Mouse (Mus musculus): ENCODE measurements around the gene Cela2a. TPM values are rescaled to one million over a fixed set of nuclear protein-coding genes. Genes with fewer than 3 reads are reported as not detected.

Cela2a gene
- polyA plus RNA-seq, 1 experiment from 2014 or later, result not detected

GRCm38 (mm10) chr4:141793282-141794151 lies 32.4 kb downstream of the Cela2a start, which contains the start of gene Casp9:
Gene Casp9, plus strand, starts transcription at chr4:141793612.
- peak within 1 kb of the TSS; percentile 76 for H3K4me3 ChIP-seq
- peak; percentile 77 for ATAC-seq (ENCODE audit: insufficient number of reproducible peaks, insufficient read depth, low FRiP score, low TSS enrichment)
- H3K9me3 ChIP-seq, result no peaks in the 10 kb centered on the region
- H3K9ac ChIP-seq, result peak within 1 kb of the TSS; percentile 70
- H3K4me1 ChIP-seq, result peaks cover 20% of the 10 kb centered on the region
- H3K27me3 ChIP-seq, result no peaks in the 10 kb centered on the region
- H3K36me3 ChIP-seq, result 0 out of 2 replicates have a peak, but pooled peaks cover 18% of the 10 kb centered on the region
- peak within 1 kb of the TSS; percentile 55 for H3K4me2 ChIP-seq (replicated peaks)
- peak within 1 kb of the TSS; percentile 90 for H3K27ac ChIP-seq
- under 1% methylated on average over 77 of the region's 80 CpGs for WGBS

- Histone ChIP-seq H3K36me3 (0 out of 2 replicates have a peak, but pooled peaks cover 14% of the 10 kb centered on the region), H3K9ac (no peak overlapping the region), H3K27ac (peak overlapping the region; percentile 90), H3K4me1 (peaks cover 20% of the 10 kb centered on the region), H3K27me3 (no peaks in the 10 kb centered on the region), H3K9me3 (no peaks in the 10 kb centered on the region), H3K4me2 (replicated peaks) (peak overlapping the region; percentile 55), H3K4me3 (peak overlapping the region; percentile 76)
- ATAC-seq (ENCODE audit: insufficient number of reproducible peaks, insufficient read depth, low FRiP score, low TSS enrichment), result no peak
- WGBS, result 12% methylated on average over 10 of the region's 10 CpGs
These were observed 33.2 kb downstream of the Cela2a start for GRCm38 (mm10) chr4:141792554-141793281.

- WGBS, result 91% methylated on average over 8 of the region's 8 CpGs
- H3K27me3 ChIP-seq, result no peaks in the 10 kb centered on the region
- no peak overlapping the region for H3K4me3 ChIP-seq
- H3K4me1 ChIP-seq, result peaks cover 20% of the 10 kb centered on the region
- no peak for ATAC-seq (ENCODE audit: insufficient number of reproducible peaks, insufficient read depth, low FRiP score, low TSS enrichment)
- H3K9me3 ChIP-seq, result no peaks in the 10 kb centered on the region
- H3K27ac ChIP-seq, result no peak overlapping the region
- no peak overlapping the region for H3K4me2 ChIP-seq (replicated peaks)
- no peak overlapping the region for H3K9ac ChIP-seq
- H3K36me3 ChIP-seq, result 0 out of 2 replicates have a peak, but pooled peaks cover 10% of the 10 kb centered on the region
These were observed 34.0 kb downstream of the Cela2a start for GRCm38 (mm10) chr4:141791951-141792350.

DNA sequence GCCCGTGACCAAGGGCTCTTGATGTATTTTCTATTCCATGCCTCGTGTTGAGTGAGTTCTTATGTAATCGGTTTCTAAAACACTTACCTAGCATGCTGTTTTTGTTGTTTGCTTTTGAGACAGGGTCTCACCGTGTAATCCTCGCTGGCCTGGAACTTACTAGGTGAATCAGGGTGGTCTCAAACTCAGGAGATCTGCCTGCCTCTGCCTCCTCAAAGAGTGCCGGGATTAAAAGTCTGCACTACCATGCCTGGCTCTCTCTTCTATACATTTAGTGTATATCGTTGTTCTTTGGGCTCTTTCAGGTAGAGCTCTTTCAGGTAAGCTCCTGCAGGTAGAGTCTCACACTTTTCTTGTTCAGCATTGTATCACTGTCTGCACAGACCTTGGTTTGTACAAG lies 34.5 kb downstream of the Cela2a start:
- Histone ChIP-seq H3K9me3 (no peaks in the 10 kb centered on the region), H3K4me2 (replicated peaks) (no peak overlapping the region), H3K4me1 (peaks cover 20% of the 10 kb centered on the region), H3K27ac (no peak overlapping the region), H3K27me3 (no peaks in the 10 kb centered on the region), H3K9ac (no peak overlapping the region), H3K4me3 (no peak overlapping the region), H3K36me3 (0 out of 2 replicates have a peak, but pooled peaks cover 6% of the 10 kb centered on the region)
- ATAC-seq (ENCODE audit: insufficient number of reproducible peaks, insufficient read depth, low FRiP score, low TSS enrichment), result no peak
- WGBS, result 87% methylated on average over 7 of the region's 7 CpGs

DNA sequence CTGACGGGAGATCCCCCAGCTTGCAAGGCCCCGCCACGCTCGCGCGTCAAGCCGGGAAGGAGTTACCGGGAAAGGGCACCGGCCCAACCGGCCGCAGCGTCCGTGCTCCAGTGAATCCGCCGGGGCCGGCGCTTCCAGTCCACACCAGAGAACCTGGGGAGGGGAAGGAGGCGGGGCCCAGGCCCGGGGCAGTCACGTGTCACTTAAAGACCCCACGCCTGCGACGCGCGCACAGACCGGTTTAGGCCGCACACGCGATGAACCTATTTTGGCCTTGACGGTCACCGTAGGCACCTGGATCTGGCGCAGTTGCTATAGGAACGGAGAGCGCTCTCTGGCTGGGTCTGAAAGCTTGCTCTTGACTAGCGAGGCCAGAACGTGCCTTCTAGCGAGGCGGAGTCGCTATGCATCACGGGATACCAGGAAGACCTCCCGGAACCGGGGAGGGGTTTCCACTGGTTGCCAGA lies 35.4 kb downstream of the Cela2a start, which contains the start of gene Dnajc16:
TSS of gene Dnajc16 (minus strand) at position 408 of the 467 bp plus-strand sequence.
- ATAC-seq (ENCODE audit: insufficient number of reproducible peaks, insufficient read depth, low FRiP score, low TSS enrichment), result peak; percentile 93

DNA sequence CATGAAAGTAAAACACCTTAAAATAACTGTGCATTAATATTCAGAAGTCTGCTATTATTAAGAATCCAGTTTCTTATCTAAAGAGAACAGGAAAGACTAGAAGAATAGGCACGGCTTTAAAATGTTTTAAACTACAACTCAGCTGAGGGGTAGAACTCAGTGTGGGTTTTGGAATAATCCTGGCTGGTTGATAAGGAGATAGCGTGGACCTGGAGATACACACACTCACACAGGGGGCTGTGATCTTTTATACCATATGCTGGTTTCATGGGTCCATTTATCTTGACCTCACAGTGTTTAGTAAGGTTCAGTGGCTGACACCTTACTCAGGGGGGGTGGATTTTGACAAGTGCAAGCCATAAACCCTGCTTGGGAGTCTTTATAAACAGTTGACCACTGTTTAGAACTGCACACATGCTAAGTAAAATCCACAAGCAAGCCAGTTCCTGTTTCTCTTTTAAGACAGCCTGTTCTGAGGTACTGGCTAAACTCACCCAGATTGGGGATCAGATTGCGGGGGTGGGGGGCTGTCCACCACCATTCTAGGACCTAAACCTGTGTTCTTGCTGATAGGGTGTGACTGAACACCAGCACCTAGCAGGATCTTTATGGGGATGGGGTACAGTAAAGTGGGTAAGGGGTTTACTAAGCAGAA lies 36.3 kb downstream of the Cela2a start:
- Histone ChIP-seq H3K4me2 (replicated peaks) (peak overlapping the region; percentile 80), H3K27ac (no peak overlapping the region; the same call in 1 of the 2 replicates), H3K9ac (peak overlapping the region; percentile 95), H3K9me3 (no peaks in the 10 kb centered on the region), H3K36me3 (peaks cover 10% of the 10 kb centered on the region; the same call in 1 of the 2 replicates), H3K4me3 (peak overlapping the region; percentile 93), H3K4me1 (peaks cover 12% of the 10 kb centered on the region), H3K27me3 (no peaks in the 10 kb centered on the region)
- WGBS, result 54% methylated on average over 3 of the region's 3 CpGs
- ATAC-seq (ENCODE audit: insufficient number of reproducible peaks, insufficient read depth, low FRiP score, low TSS enrichment), result no peak

More for the DNA sequence above, 35.4 kb downstream of the Cela2a start, which contains the start of gene Dnajc16:
- under 1% methylated on average over 40 of the region's 42 CpGs for WGBS
- Histone ChIP-seq H3K9me3 (no peaks in the 10 kb centered on the region), H3K36me3 (peaks cover 5% of the 10 kb centered on the region; the same call in 1 of the 2 replicates), H3K4me1 (peaks cover 20% of the 10 kb centered on the region), H3K27me3 (no peaks in the 10 kb centered on the region), H3K9ac (peak within 1 kb of the TSS; percentile 95), H3K4me3 (peak within 1 kb of the TSS; percentile 93), H3K4me2 (replicated peaks) (peak within 1 kb of the TSS; percentile 80), H3K27ac (peak within 1 kb of the TSS; percentile 72)

DNA sequence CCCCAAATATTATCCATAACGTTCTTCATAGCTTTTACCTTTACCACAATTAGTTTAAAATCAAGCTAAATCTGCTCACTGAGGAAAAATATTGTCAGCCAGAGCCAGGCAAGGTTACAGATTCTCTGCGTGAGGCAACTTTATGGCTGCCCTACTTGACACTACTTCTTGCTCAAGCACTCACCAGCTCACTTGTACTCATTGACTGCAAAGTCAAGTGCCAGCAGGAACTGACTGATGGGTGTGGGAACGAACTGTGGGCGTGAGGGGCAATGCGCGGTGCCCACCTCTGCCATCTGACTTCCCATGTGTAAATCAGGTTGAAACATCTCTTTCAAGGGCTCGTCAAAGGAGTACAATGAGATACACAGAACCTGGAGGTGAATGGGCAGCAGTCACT lies 38.5 kb downstream of the Cela2a start:
- Histone ChIP-seq H3K27ac (no peak overlapping the region), H3K4me1 (peaks cover 7% of the 10 kb centered on the region), H3K4me2 (replicated peaks) (no peak overlapping the region), H3K27me3 (no peaks in the 10 kb centered on the region), H3K36me3 (peaks cover 32% of the 10 kb centered on the region), H3K9me3 (no peaks in the 10 kb centered on the region), H3K9ac (no peak overlapping the region), H3K4me3 (no peak overlapping the region)
- WGBS, result 94% methylated on average over 7 of the region's 7 CpGs
- no peak for ATAC-seq (ENCODE audit: insufficient number of reproducible peaks, insufficient read depth, low FRiP score, low TSS enrichment)

DNA sequence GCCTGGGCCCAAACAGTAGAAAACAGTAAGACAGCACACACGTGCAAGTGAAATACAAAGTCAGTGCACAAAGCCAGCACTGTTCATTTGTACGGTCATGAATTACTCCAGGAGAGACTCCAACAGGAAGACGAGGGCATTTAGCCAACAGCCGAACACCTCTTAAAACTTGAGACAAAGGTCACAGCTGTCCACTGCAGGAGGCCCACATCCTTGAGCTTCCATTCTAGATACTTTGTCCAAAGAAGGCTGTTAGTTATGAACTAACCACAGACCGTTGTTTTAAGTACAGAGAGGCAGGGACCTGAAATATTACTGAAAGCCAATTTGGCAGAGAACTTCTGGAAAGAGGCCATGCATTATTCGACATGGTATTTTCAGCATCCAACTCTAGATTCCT lies 38.9 kb downstream of the Cela2a start:
- H3K36me3 ChIP-seq, result peaks cover 36% of the 10 kb centered on the region

DNA sequence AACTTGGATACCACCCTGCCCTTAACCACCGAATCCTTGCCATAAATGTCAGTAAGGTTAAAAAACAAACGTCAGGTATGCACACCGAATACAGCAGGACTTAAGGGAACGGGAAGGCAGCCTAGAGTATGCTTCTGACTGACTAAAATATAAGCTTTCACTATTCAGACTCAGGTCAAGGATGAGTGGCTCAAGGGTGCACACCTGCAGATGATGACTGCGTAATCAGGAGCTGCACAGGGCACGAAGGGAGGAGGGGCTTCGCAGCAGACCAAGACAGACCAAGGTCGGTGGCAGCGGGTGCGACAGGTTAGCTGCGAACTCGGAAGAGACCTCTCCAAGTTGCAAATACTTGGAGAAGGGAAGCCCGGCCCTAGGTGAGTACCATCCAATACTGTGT lies 39.8 kb downstream of the Cela2a start:
- H3K9ac ChIP-seq, result no peak overlapping the region
- H3K4me2 ChIP-seq (replicated peaks), result no peak overlapping the region
- H3K4me1 ChIP-seq, result peaks cover 7% of the 10 kb centered on the region
- peaks cover 45% of the 10 kb centered on the region for H3K36me3 ChIP-seq
- ATAC-seq (ENCODE audit: insufficient number of reproducible peaks, insufficient read depth, low FRiP score, low TSS enrichment), result no peak
- H3K9me3 ChIP-seq, result no peaks in the 10 kb centered on the region
- no peak overlapping the region for H3K4me3 ChIP-seq
- WGBS, result 86% methylated on average over 13 of the region's 13 CpGs
- no peaks in the 10 kb centered on the region for H3K27me3 ChIP-seq
- no peak overlapping the region for H3K27ac ChIP-seq

More for the DNA sequence above, 38.9 kb downstream of the Cela2a start:
- Histone ChIP-seq H3K27me3 (no peaks in the 10 kb centered on the region), H3K4me3 (no peak overlapping the region), H3K9me3 (no peaks in the 10 kb centered on the region), H3K4me2 (replicated peaks) (no peak overlapping the region), H3K27ac (no peak overlapping the region), H3K9ac (no peak overlapping the region), H3K4me1 (peaks cover 7% of the 10 kb centered on the region)
- 78% methylated on average over 6 of the region's 6 CpGs for WGBS
- no peak for ATAC-seq (ENCODE audit: insufficient number of reproducible peaks, insufficient read depth, low FRiP score, low TSS enrichment)

DNA sequence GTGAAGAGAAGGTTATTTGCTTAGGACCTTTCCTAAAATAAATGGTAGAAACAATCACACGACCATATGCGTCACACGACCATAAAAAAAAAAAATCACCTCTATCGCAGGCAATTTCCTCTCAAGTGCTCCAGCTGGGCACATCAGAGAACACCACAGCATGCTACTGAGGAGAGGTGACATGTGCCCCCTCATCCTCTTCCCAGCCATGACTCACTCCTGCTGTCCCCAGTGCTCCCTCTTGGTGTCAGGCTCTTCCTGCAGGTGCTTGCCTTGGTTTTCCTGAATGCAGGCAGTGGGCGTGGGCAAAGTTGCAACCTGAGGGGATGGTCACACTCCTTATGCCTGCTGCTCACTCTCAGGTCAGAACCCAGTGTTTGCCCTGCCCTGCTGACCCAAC lies 41.1 kb downstream of the Cela2a start:
- 83% methylated on average over 5 of the region's 5 CpGs for whole genome bisulfite sequencing
- Histone ChIP-seq H3K4me1 (peaks cover 5% of the 10 kb centered on the region), H3K4me2 (replicated peaks) (no peak overlapping the region), H3K9me3 (no peaks in the 10 kb centered on the region), H3K27ac (no peak overlapping the region), H3K9ac (no peak overlapping the region), H3K27me3 (no peaks in the 10 kb centered on the region), H3K36me3 (peaks cover 59% of the 10 kb centered on the region), H3K4me3 (no peak overlapping the region)
- ATAC-seq (ENCODE audit: insufficient number of reproducible peaks, insufficient read depth, low FRiP score, low TSS enrichment), result no peak

Data from embryonic facial prominence, embryonic 12.5 days (tissue).